Mouse (Mus musculus) activated CD4-positive, CD25-positive, alpha-beta regulatory T cell (primary cell): ENCODE measurements around the gene Eif6. TPM values are rescaled to one million over a fixed set of nuclear protein-coding genes. Genes with fewer than 3 reads are reported as not detected.

ENCODE experiments used
- polyA plus RNA-seq, 2 experiments: library from polyadenylated mRNA; unstranded; fragments of 100-300 nt; shearing (Covaris generic); gene quantifications; one replicate each; pipeline ENCODE4 v1.2.1; 2017

Gene Eif6
- polyA plus RNA-seq: 100 to 1,000 TPM; 204 to 246 TPM

DNA sequence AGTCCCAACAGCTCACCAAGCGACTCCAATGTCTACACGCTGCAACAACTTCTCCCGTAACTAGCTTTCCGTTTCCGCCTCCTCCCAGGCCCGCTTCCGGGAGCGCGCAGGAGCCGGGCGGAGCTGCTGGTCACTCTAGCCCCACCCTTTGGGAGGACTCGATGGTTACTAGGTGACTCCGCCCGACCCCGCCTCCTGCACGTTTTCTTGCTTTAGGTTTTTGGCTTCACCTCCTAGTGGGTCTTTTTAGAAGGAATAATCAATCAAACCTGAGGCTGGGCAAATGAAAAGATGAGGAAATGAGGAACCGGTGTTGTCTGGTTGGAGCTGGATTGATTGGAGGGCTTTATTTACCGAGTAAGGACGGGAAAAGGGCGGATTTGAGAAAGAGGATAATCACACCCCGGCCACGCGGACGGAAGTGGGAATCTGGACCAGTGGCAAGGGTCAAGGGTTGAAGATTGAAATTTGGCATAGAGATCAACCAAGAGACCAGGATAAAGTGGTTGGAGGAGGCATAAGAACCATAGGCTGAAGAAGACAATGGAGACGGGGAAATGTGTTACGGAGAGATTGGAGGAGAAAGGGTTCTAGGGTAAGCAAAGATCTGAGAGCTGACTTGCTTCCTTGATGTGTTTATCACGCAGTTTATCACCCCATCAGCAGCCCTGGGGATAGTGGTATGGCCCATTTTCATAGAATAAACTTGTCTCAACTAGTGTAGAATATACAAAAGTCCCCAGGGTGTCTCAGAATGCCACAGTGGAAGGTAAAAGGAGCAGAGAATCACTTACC lies at the start of gene Eif6:
Gene Eif6, minus strand, starts transcription at position 296 of the 795 bp plus-strand sequence.

DNA sequence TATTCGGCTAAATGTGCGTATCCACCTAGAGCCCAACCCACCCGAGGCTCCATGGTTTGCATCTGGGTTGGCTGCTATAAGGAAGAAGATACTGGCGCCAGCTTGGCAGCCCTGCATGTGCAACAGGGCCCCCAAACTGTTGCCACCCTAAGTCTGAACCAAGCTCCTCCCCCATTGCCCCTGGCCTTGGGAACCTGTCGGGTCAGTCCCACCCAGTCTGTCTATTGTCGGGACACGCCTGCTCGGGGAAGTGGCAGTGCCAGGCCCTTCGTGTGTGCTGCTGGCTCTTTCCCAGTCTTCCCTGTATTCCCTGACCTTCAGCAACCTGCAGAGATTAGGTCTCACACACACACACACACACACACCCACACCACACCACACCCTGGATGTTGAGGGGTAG lies 8.0 kb upstream of the Eif6 start, which contains the start of gene Fam83c:
Gene Fam83c, minus strand, starts transcription at position 123 of the 400 bp plus-strand sequence.

DNA sequence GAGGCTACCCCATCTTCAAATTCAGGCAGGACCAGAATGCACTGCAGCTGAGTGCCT lies 7.5 kb downstream of the Eif6 start, which contains the start of gene BC029722:
Gene BC029722, minus strand, starts transcription at position 35 of the 57 bp plus-strand sequence.

DNA sequence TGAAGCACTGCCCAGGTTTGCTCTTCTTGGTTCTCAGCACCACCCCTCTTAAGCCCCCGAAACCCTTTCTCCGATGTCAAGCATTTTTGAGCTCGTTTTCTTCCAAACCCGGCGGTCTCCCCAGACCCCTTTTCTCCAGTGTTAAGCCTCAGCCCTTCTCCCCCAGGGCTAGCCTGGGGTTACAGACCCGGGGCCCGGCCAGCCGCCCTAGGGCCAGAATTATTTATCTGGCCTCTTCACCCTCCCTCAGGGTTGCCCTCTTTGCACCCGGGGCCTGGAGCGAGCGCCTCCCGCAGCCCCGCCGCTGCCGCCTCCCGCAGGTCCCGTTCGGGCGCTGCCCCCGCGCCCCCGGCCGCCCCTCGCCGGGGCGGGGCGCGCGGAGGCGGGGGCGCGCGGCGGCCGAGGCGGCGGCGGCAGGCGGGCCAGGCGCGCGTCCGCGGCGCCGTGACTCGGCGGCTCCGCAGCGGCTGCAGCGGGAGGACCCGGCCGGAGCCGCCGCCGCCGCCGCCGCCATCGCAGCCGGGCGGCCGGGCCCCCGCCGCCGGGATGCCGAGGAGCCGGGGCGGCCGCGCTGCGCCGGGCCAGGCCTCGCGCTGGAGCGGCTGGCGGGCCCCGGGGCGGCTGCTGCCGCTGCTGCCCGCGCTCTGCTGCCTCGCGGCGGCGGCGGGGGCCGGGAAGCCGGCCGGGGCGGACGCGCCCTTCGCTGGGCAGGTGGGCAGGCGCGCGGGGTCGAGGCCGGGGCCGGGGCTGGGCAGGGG lies 51.6 kb downstream of the Eif6 start, which contains the start of gene Mmp24:
Gene Mmp24, plus strand, starts transcription at position 416 of the 758 bp plus-strand sequence.

Other genes starting within 250 kb of the Eif6 start
- 10 to 100 TPM; 15.6 to 15.7 TPM for gene Gss, start 234.1 kb downstream of the Eif6 start, polyA plus RNA-seq
- under 1 TPM in 1 of 2 experiments, not detected in 1; 0.02 TPM for gene Myh7b, start 215.7 kb downstream of the Eif6 start, polyA plus RNA-seq
- 100 to 1,000 TPM; 208 to 271 TPM for gene Trpc4ap, start 134.5 kb downstream of the Eif6 start, polyA plus RNA-seq
- 10 to 100 TPM; 65.5 to 66.5 TPM for gene Edem2, start 97.5 kb downstream of the Eif6 start, polyA plus RNA-seq
- gene Gm17581, start 91.1 kb downstream of the Eif6 start, polyA plus RNA-seq: not detected
- under 1 TPM; 0.36 to 0.87 TPM for gene Procr, start 75.8 kb downstream of the Eif6 start, polyA plus RNA-seq
- gene Mmp24, start 51.6 kb downstream of the Eif6 start, polyA plus RNA-seq: under 1 TPM in 1 of 2 experiments, not detected in 1; 0.06 TPM
- 10 to 100 TPM; 44.9 to 51.3 TPM for gene BC029722, start 7.5 kb downstream of the Eif6 start, polyA plus RNA-seq
- not detected for gene Fam83c, start 7.9 kb upstream of the Eif6 start, polyA plus RNA-seq
- 10 to 100 TPM; 26.6 to 30.4 TPM for gene Uqcc1, start 103.4 kb upstream of the Eif6 start, polyA plus RNA-seq
- gene Gm15557, start 113.8 kb upstream of the Eif6 start, polyA plus RNA-seq: not detected
- not detected for gene Gdf5, start 118.4 kb upstream of the Eif6 start, polyA plus RNA-seq
- 10 to 100 TPM; 23.8 to 46.7 TPM for gene Cep250, start 129.5 kb upstream of the Eif6 start, polyA plus RNA-seq
- 1 to 10 TPM; 1.4 to 2.1 TPM for gene 6430550D23Rik, start 181.1 kb upstream of the Eif6 start, polyA plus RNA-seq
- 100 to 1,000 TPM; 132 to 136 TPM for gene Ergic3, start 181.1 kb upstream of the Eif6 start, polyA plus RNA-seq
- gene Fer1l4, start 226.0 kb upstream of the Eif6 start, polyA plus RNA-seq: under 1 TPM in 1 of 2 experiments, not detected in 1; 0.11 TPM
- gene Spag4, start 238.2 kb upstream of the Eif6 start, polyA plus RNA-seq: under 1 TPM; 0.27 to 0.60 TPM